Mouse (Mus musculus): Measurements from ENCODE around the gene Lrrc36.

DNA sequence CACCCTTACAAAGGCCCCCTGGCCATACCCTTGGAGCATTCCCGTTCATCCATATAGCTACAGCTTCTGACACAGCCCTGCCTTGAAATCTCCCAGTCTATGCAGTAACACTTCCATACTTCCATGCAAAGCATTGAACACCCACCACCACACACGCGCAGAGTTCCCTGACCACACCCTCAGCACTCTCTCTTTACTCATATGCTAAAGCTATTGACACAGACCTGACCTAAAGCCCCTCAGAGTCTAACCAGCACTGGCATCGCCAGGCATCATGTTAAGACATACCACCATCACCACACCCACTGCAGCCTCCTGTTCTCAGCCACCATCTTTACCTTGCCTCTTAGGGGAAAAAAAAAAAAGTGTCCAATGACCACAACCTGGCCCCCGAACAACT, 56.9 kb downstream of the Lrrc36 start:
- TF ChIP-seq BHLHE40 (IDR thresholded peaks at IDR 0.05; ENCODE audit: borderline replicate concordance, low read depth, low read length): no peak
- no peak for TF ChIP-seq MAFK (IDR thresholded peaks at IDR 0.05; ENCODE audit: borderline replicate concordance, low read depth, low read length)
- no peak for TF ChIP-seq KAT2A (conservative IDR thresholded peaks at IDR 0.05; ENCODE audit: low read depth, low read length)
